Mouse (Mus musculus): ENCODE measurements at regions not wholly inside any gene's neighbourhood (a gene's known extent, or its start where the extent isn't known, plus 50 kb on each side); places are given as distances from the start of the nearest gene placed in this dataset.

DNA sequence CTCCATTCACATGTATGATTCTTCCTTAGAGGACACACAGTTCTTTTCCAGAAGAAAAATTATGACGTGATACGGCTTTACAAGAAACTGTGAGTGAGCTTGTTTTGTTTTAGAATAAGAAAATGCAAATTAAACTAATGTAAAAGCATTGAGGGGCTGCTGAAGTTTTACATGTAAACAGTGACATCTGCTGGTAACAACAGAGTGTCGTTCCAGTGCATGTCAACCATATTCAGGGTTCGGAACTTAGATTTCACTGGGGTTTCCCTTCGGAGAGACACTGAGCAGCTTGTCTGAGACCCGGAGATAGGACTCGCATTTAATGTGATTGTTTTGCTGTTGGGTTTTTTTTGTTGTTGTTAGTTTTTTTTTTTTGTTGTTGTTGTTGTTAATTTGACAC, 148.4 kb upstream of the Ube3a start:
- TF ChIP-seq CTCF (IDR thresholded peaks at IDR 0.05; ENCODE audit: borderline replicate concordance, extremely low read depth, insufficient read depth, insufficient read length) (peak; percentile 61; the same call in 1 of the 2 replicates), POLR2A (IDR thresholded peaks at IDR 0.05; ENCODE audit: borderline replicate concordance, extremely low read depth, insufficient read depth, insufficient read length, poor library complexity, severe bottlenecking) (no peak)
- peak; percentile 82 for DNase-seq (ENCODE audit: low read depth)

All from brain, embryonic 14.5 days (tissue).